Mouse (Mus musculus) duodenum, adult 2 months (tissue): ENCODE results near the gene Slc40a1. TPM values are rescaled to one million over a fixed set of nuclear protein-coding genes. Genes with fewer than 3 reads are reported as not detected.

Experiments used
- polyA plus RNA-seq: library from polyadenylated mRNA; depleted of rRNA; stranded (reverse); fragments of >200 nt; gene quantifications from 2 replicates; pipeline ENCODE4 v1.2.3, GENCODE M21; 2012; ENCODE audit warnings: low replicate concordance; rRNA removed

Slc40a1 gene
- polyA plus RNA-seq, result 0.91 and 35.7 TPM in 2 replicates

GRCm38 (mm10) chr1:45926393-45926763 is at the start of gene Slc40a1:
Gene Slc40a1, minus strand, starts transcription at chr1:45926523.

GRCm38 (mm10) chr1:45890173-45890572 is 36.1 kb downstream of the Slc40a1 start, which contains the start of gene Gm5269:
Gene Gm5269, minus strand, starts transcription at chr1:45890273.

Other genes with a start within 250 kb of the Slc40a1 start
- 7.9 and 14.0 TPM in 2 replicates for gene Wdr75, start 131.4 kb downstream of the Slc40a1 start, polyA plus RNA-seq
- not detected in 2 replicates for gene Gm5269, start 36.2 kb downstream of the Slc40a1 start, polyA plus RNA-seq
- 0.47 TPM in 1 of 2 replicates, not detected in the other for gene Dnah7b, start 139.8 kb upstream of the Slc40a1 start, polyA plus RNA-seq